Mouse (Mus musculus) adrenal gland, adult 18-20 months (tissue): ENCODE results near the gene Fam69a. TPM values are rescaled to one million over a fixed set of nuclear protein-coding genes. Genes with fewer than 3 reads are reported as not detected.
A peak's percentile ranks its signal among the peaks of the same experiment; 100 is the strongest.
"Not testable (repeated sequence)": the region's sequence is repeated elsewhere in the genome, so short reads cannot be mapped to it uniquely, and the experiment has no call there.

ENCODE experiments used
- DNase-seq, 2 experiments: peaks; one replicate each; pipeline ENCODE4 v3.0.0; 2021 to 2022; ENCODE audit warnings: low spot score in 2 of 2
- total RNA-seq, 2 experiments: library from RNA; stranded (reverse); gene quantifications; 1 replicate in 1 of 2; 2 replicates in 1 of 2; pipeline ENCODE4 v1.2.3; 2021

Gene Fam69a
- total RNA-seq, 2 experiments from 2014 or later: 3.7 to 5.2 TPM

DNA sequence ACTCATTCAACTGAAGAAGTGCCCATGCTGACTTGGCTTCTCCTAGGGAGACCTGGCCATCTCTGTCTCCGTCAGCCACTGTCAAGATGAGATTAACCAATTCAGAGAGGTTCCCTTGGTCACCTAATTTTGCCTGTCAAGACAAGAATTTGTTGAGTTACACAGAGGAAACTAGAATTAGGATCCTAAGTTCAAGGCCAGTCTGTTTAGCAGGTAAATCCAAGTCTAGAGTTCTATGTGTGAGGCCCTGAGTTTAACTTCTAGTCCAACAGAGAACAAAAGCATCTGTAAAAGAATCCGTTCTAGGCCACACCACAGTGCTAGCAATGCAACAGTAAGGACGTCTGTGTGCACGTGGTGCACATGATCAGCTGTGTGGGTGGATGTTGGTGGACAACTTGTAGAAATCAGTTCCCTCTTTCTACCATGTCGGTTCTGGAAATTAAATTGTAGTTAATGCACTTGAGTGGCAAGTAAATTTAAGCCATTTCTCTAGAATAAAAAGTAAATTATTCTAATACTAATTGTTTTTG, 76.7 kb downstream of the Fam69a start:
- DNase-seq: no peak

GRCm38 (mm10) chr5:107909668-107910067, 77.2 kb downstream of the Fam69a start:
- DNase-seq: no peak

DNA sequence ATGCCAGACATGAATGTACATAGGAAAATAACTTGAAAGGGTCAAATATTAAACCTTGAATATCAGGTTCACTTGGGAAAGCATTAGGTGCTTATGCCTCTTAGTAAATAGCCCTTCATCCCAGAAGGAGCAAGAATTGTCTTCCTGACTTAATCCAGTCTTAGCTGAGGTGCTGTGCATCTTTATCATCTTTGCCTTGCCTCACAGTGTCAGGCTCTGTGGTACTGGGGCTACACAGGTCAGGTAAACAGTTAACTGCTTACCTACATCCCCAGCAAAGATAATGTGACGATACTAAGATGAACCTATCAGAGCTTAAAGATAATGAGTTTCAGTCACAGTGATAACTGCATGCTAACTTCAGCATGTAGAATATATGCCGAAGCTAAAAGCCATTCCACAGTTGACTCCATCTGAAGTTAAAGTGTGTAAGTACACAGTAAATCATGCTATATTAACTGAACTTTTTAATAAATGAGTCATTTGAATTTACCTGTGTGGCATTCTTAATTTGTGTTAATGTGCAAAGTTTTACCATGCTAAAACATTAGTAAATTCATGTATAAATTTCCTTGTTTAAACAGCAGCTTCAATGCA, 78.3 kb downstream of the Fam69a start:
- no peak for DNase-seq

- DNase-seq: no peak
These were observed 82.6 kb downstream of the Fam69a start for GRCm38 (mm10) chr5:107904325-107904724.

DNA sequence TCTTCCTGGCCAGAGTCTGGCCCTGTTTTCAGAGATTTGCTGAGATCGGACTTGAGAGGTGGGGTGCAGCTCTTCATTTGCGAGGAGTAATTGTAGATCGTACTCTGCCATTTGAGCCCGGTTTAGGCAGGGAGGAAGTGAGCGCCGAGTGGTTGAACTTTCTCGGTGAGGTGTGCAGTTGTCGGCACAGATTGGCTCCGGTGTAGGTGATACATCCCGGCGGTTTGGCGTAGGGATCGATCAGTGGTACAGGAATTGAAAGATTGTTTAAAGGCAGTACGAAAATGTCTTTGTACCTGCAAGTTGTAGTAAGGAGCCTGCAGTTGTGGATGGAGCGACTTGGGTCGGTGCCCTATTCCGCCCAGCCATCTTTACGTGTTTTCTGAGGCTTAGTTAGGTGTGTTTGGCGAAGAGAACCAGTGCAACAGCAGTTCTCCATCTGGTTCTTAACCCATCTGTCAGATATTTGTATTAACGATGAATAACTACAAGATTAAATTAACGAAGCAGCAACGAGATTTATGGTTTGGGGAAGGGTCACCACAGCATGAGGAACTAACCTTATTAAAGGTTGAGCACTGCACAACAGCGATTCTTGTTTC, 85.8 kb downstream of the Fam69a start:
- no peak for DNase-seq

DNA sequence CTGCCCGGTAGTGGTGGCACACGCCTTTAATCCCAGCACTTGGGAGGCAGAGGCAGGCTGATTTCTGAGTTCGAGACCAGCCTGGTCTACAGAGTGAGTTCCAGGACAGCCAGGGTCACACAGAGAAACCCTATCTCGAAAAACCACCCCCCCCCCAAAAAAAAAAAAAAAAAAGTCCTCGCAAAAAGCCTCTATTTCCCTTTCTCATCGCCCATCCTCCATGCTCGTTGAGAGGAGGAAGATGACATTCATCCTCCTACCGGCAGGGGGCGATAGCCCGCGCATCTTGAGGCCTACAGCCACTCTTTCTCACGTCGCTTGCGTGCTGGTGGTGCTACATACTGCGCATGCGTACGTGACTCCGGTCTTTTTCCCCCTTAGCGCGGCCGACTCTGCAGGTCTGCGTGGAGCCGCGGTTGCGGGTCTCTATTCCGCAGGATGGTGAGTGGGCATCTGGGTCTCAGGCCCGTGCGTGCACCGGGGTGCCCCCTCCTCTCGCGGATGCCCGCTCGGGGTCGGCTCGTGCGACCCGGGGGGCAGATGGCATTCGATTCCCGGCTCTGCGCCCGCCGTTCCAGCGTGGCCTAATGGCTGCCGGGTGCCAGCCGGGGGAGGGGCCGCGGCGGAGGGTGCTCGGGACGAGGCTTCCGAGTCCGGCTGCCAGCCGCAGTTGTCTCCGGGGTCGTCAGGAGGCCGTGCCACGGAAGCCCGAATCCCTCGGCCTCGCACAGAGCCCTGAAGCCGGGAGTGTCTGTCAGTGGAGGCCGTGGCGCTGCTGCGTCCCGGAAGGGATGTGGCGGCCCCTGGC, 86.5 kb downstream of the Fam69a start, which contains the start of gene Rpl5:
TSS of gene Rpl5 (plus strand) at position 297 of the 808 bp plus-strand sequence.
- DNase-seq: peak; percentile 95 to 97

- DNase-seq: no peak
These were observed 90.6 kb downstream of the Fam69a start for GRCm38 (mm10) chr5:107896265-107896664.

- DNase-seq: no peak
These were observed 92.2 kb downstream of the Fam69a start for GRCm38 (mm10) chr5:107894676-107895075.

DNA sequence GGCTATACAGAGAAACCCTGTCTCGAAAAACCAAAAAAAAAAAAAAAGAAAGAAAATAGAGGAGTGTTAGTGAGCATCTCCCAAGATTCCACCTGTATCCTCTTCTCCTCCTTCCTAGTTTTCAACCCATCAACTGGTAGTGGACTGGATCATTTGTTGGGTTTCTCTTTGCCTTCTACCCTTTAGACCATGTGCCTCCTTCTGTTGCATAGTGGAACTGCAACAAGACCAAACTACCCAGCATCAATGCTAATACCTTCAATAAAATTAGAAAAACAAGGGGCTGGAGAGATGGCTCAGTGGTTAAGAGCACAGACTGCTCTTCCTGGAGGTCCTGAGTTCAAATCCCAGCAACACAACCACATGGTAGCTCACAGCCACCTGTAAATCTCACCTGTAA, 95.4 kb downstream of the Fam69a start:
- not testable (repeated sequence) for DNase-seq

- DNase-seq: no peak
These were observed 96.6 kb downstream of the Fam69a start for GRCm38 (mm10) chr5:107889994-107890888.

DNA sequence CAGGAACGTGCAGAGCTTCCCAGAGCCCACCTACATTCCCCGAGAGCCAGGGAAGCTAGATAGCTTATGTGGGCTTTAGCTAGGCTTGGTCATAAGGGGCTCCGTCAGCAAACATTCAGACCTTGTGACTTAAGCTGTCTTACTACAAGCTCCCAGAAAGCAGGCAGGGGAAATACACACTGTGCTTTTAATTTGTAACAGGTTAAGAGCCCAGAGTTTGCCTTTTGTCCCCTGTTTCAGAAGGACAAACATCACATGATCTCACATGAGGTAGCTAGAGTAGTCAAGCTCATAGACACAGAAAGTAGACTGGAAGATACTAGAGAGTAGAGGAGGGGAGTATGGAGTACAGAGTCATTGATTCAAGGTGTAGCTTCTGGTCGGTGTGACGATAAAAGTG, 106.2 kb downstream of the Fam69a start:
- DNase-seq: no peak

GRCm38 (mm10) chr5:107877053-107877452, 109.8 kb downstream of the Fam69a start:
- DNase-seq: no peak

DNA sequence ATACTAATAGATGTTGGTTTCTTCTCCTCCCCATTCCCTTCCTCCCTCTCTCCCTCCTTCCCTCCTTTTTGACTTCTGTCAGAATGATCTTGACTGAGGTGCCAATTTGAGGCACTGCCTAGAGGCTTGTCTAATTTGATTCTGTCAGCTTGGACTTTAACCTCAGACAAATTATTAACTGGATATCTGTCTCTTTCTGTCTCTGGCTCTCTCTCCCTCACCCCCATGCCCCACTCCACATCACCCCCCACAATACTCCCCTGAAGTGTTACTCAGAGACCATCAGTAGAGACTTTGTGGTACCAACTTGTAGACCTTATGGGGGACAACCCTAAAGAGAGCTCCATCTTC, 111.6 kb downstream of the Fam69a start:
- no peak for DNase-seq

DNA sequence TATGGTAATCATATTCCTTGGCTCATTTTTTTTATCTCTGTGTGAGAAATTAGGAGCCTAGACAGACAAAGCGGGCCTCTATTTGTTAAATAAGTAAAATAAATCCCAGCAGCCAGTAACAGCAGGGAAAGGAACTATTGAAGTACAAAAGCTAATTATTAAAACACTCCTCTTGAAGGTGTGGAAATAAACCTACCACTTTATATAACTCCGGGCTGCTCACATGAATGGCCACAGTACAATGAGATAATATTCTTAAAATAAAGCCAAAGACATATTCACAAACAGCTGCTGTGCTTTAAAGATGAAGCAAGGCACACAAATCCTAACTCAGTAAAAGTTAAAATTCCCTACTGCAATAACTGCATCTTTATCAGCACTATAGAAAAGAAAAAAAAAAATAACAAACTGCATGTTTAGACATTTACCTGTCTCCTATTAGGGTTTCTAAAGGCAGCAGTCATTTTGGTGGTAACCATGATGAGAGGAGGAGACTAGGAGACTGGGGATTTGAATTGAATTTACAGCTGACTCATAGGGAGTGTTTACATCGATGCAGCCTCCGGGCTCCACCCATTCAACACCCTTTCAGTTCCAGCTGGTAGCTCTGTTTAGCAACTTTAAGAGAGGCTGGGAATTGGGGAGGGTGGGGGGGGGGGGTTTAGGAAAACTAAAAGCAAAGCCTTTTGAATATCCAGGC, 112.2 kb downstream of the Fam69a start, which contains the start of gene Evi5:
TSS of gene Evi5 (minus strand) at position 547 of the 700 bp plus-strand sequence.
- no peak for DNase-seq

- DNase-seq: no peak
These were observed 113.0 kb downstream of the Fam69a start for GRCm38 (mm10) chr5:107873886-107874302.

GRCm38 (mm10) chr5:107873330-107873729, 113.6 kb downstream of the Fam69a start:
- no peak for DNase-seq

DNA sequence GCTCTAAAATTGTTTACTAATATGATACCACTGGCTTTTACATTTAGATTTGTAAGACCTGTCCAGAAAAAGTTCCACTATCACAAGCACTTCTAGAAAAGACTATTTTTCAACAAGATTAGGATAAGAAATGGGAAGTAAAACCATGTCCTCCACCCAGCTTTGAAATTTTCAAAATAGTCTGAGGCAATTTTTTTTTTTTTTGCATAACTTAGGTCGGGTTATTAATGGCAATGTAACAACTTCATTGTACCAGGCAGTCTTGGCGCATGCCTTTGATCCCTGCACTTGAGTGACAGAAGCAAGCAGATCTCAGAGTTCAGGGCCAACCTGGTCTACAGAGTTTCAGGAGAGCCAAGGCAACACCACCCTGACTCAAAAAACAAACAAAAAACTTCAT, 117.2 kb downstream of the Fam69a start:
- DNase-seq: no peak

DNA sequence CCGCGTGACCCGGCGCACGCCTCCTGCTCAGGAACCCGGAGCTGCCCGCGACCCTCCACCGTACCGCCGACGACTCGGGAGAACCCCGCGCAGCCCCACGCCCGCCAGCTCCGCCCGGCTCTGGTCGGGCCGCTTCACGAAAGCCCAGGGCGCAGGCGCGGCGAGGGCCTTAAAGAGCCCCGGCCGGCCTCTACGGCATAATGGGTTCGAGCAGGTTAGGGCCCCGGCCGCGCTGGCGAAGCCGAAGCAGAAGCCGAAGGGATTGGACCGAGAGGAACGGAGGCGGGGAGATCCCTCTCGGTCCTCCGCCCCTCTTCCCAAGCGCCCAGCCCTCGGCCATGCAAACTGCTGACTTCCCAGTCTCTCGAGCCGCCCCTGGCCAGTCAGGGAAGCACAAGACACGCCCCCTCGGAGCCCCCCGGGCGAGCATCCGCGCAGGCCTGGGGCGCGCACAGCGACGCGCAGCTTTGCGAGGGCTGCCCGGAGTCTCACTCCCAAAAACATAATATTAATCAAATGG, 117.9 kb downstream of the Fam69a start:
- DNase-seq: peak; percentile 87 to 91

- peak; percentile 59 to 66 for DNase-seq
These were observed 118.6 kb downstream of the Fam69a start for GRCm38 (mm10) chr5:107867970-107868904.
